In genomic region chr11:74829812-74830211, GRCm38 (mm10) we compare ENCODE assay signal across 8 mouse cellular contexts. TPM values are rescaled to one million over a fixed set of nuclear protein-coding genes. Genes with fewer than 3 reads are reported as not detected.
A peak's percentile ranks its signal among the peaks of the same experiment; 100 is the strongest.
DNase-seq lines count a peak whose midpoint lies in the region; ATAC-seq lines count a peak whose summit lies in the region.

No protein-coding gene starts in this region.

- DNase-seq in 416B (ENCODE audit: low read depth) (peak; percentile 93), R1 (ENCODE audit: low read depth, low spot score) (peak; percentile 95)
- DNase-seq in embryonic facial prominence, embryonic 10.5 days (ENCODE audit: low spot score): peak; percentile 88
- peak; percentile 84 for DNase-seq in thymus, postnatal 25 days

- H3K9me3 ChIP-seq in embryonic facial prominence, embryonic 10.5 days: no peaks in the 10 kb centered on the region
- H3K9me3 ChIP-seq in heart, embryonic 11.5 days (replicated peaks; ENCODE audit: control insufficient read depth, low read length): no peaks in the 10 kb centered on the region
- no peaks in the 10 kb centered on the region for H3K9me3 ChIP-seq in kidney, embryonic 16.5 days (ENCODE audit: low read length)
- H3K9me3 ChIP-seq in lung, embryonic 15.5 days: no peaks in the 10 kb centered on the region

- H3K27me3 ChIP-seq in embryonic facial prominence, embryonic 10.5 days (replicated peaks; ENCODE audit: low read depth, poor library complexity, severe bottlenecking): peaks cover 12% of the 10 kb centered on the region; the same call in 1 of the 2 replicates
- no peaks in the 10 kb centered on the region for H3K27me3 ChIP-seq in heart, embryonic 11.5 days (ENCODE audit: control insufficient read depth, insufficient read depth, low read length)
- no peaks in the 10 kb centered on the region for H3K27me3 ChIP-seq in kidney, embryonic 16.5 days (ENCODE audit: insufficient read depth, low read length)
- H3K27me3 ChIP-seq in lung, embryonic 15.5 days: no peaks in the 10 kb centered on the region

- 0 out of 2 replicates have a peak, but pooled peaks cover 6% of the 10 kb centered on the region for H3K36me3 ChIP-seq in embryonic facial prominence, embryonic 10.5 days (replicated peaks)
- no peaks in the 10 kb centered on the region for H3K36me3 ChIP-seq in heart, embryonic 11.5 days (ENCODE audit: control insufficient read depth, insufficient read depth, low read length)
- H3K36me3 ChIP-seq in kidney, embryonic 16.5 days (ENCODE audit: insufficient read depth, low read length): no peaks in the 10 kb centered on the region
- no peaks in the 10 kb centered on the region for H3K36me3 ChIP-seq in lung, embryonic 15.5 days

- peak overlapping the region; percentile 85 for H3K9ac ChIP-seq in heart, embryonic 11.5 days (ENCODE audit: low read depth, low read length)
- peak overlapping the region; percentile 52 for H3K9ac ChIP-seq in kidney, embryonic 16.5 days (replicated peaks; ENCODE audit: low read length)
- peak overlapping the region; percentile 28 for H3K9ac ChIP-seq in lung, embryonic 15.5 days

- H3K4me2 ChIP-seq in heart, embryonic 11.5 days: peak overlapping the region; percentile 94
- H3K4me2 ChIP-seq in kidney, embryonic 16.5 days (replicated peaks; ENCODE audit: low read depth, low read length): peak overlapping the region; percentile 85
- H3K4me2 ChIP-seq in lung, embryonic 15.5 days: peak overlapping the region; percentile 89

- ATAC-seq in heart, embryonic 11.5 days (replicated peaks; ENCODE audit: insufficient number of reproducible peaks, low FRiP score, low TSS enrichment): peak; percentile 36
- ATAC-seq in kidney, embryonic 16.5 days (ENCODE audit: low FRiP score, low TSS enrichment): peak; percentile 40
- peak; percentile 29; the same call in 1 of the 2 replicates for ATAC-seq in lung, embryonic 15.5 days (ENCODE audit: borderline replicate concordance, extremely low read depth, low FRiP score, low TSS enrichment)
- ATAC-seq in neutrophil, adult 5-6 weeks (ENCODE audit: extremely low read depth, insufficient number of reproducible peaks, low FRiP score, poor library complexity, severe bottlenecking): peak; percentile 37

- under 1% methylated on average over 20 of the region's 20 CpGs for WGBS in embryonic facial prominence, embryonic 10.5 days
- WGBS in heart, embryonic 11.5 days (ENCODE audit: insufficient replicate concordance): under 1% methylated on average over 20 of the region's 20 CpGs
- 0% methylated on average over 20 of the region's 20 CpGs for WGBS in kidney, embryonic 16.5 days
- under 1% methylated on average over 20 of the region's 20 CpGs for WGBS in lung, embryonic 15.5 days

- H3K27ac ChIP-seq in embryonic facial prominence, embryonic 10.5 days (replicated peaks): peak overlapping the region; percentile 90
- peak overlapping the region; percentile 97 for H3K27ac ChIP-seq in heart, embryonic 11.5 days (ENCODE audit: low read depth, low read length)
- H3K27ac ChIP-seq in kidney, embryonic 16.5 days (ENCODE audit: low read length): peak overlapping the region; percentile 84
- peak overlapping the region; percentile 95 for H3K27ac ChIP-seq in lung, embryonic 15.5 days

- peak overlapping the region; percentile 91 for H3K4me3 ChIP-seq in embryonic facial prominence, embryonic 10.5 days
- H3K4me3 ChIP-seq in heart, embryonic 11.5 days (ENCODE audit: low read depth, low read length): peak overlapping the region; percentile 90
- H3K4me3 ChIP-seq in kidney, embryonic 16.5 days (ENCODE audit: low read length): peak overlapping the region; percentile 90
- peak overlapping the region; percentile 80 for H3K4me3 ChIP-seq in lung, embryonic 15.5 days

- H3K4me1 ChIP-seq in embryonic facial prominence, embryonic 10.5 days: peaks cover 60% of the 10 kb centered on the region
- H3K4me1 ChIP-seq in heart, embryonic 11.5 days (ENCODE audit: control insufficient read depth, insufficient read depth, low read length): peaks cover 37% of the 10 kb centered on the region
- peaks cover 42% of the 10 kb centered on the region for H3K4me1 ChIP-seq in kidney, embryonic 16.5 days (ENCODE audit: insufficient read depth, low read length)
- H3K4me1 ChIP-seq in lung, embryonic 15.5 days: peaks cover 42% of the 10 kb centered on the region

RNA-seq across cellular contexts. Expression of gene Mnt, which starts 0.9 kb away (rescaled TPM):
- polyA plus RNA-seq in embryonic facial prominence, embryonic 10.5 days (2016; fragmentation: Nextera tagmentation; extraction: Ambion mirVana): 5.2 and 5.3 TPM in 2 replicates
- 2.7 and 3.5 TPM in 2 replicates for polyA plus RNA-seq in heart, embryonic 11.5 days (2014; fragmentation: Nextera tagmentation; extraction: Ambion mirVana)
- 4.7 and 4.8 TPM in 2 replicates for polyA plus RNA-seq in kidney, embryonic 16.5 days (2015; fragmentation: Nextera tagmentation; extraction: Ambion mirVana)
- polyA plus RNA-seq in lung, embryonic 15.5 days (2015; fragmentation: Nextera tagmentation; extraction: Ambion mirVana): 3.7 and 4.5 TPM in 2 replicates
- 19.8 and 32.4 TPM in 2 replicates for total RNA-seq in neutrophil, adult 5-6 weeks (2017)

RNA-seq across cellular contexts. Expression of gene Mettl16, which starts 59.2 kb away (rescaled TPM):
- polyA plus RNA-seq in embryonic facial prominence, embryonic 10.5 days (2016; fragmentation: Nextera tagmentation; extraction: Ambion mirVana): 73.0 and 73.7 TPM in 2 replicates
- polyA plus RNA-seq in heart, embryonic 11.5 days (2014; fragmentation: Nextera tagmentation; extraction: Ambion mirVana): 28.5 and 29.5 TPM in 2 replicates
- polyA plus RNA-seq in kidney, embryonic 16.5 days (2015; fragmentation: Nextera tagmentation; extraction: Ambion mirVana): 53.3 and 59.4 TPM in 2 replicates
- 48.4 and 50.3 TPM in 2 replicates for polyA plus RNA-seq in lung, embryonic 15.5 days (2015; fragmentation: Nextera tagmentation; extraction: Ambion mirVana)
- total RNA-seq in neutrophil, adult 5-6 weeks (2017): 22.6 and 37.8 TPM in 2 replicates

Comparison
In these comparisons a context has a peak if more than half of its experiments do, and no peak if none do; other contexts are left out.
1. Peak in every context shown above with its lines: DNase-seq, ATAC-seq, H3K4me3 ChIP-seq and H3K27ac ChIP-seq.
2. H3K9ac ChIP-seq: peak in every context shown above with its lines; median percentile 85 in heart, embryonic 11.5 days; 52 in kidney, embryonic 16.5 days; 28 in lung, embryonic 15.5 days.